Mouse (Mus musculus) frontal cortex, adult 2 months (tissue): ENCODE data around the gene Nkx6-1. TPM values are rescaled to one million over a fixed set of nuclear protein-coding genes. Genes with fewer than 3 reads are reported as not detected.

Source experiments
- DNase-seq, 2 experiments: peaks; one replicate each; pipeline ENCODE4 v3.0.0; 2022; ENCODE audit warnings: low spot score in 1 of 2; ENCODE audit errors: extremely low spot score in 1 of 2
- polyA plus RNA-seq: library from polyadenylated mRNA; depleted of rRNA; stranded (reverse); fragments of >200 nt; gene quantifications from 2 replicates; pipeline ENCODE4 v1.2.3, GENCODE M21; 2012; rRNA removed

Nkx6-1 gene
- 0.06 and 0.18 TPM in 2 replicates for polyA plus RNA-seq

GRCm38 (mm10) chr5:101664945-101665615 lies at the start of gene Nkx6-1:
Nkx6-1 (minus strand) TSS chr5:101664996.
- no peak for DNase-seq

GRCm38 (mm10) chr5:101713064-101713613 lies 48.3 kb upstream of the Nkx6-1 start:
- peak in 1 of 2 experiments; percentile 15 for DNase-seq

- peak in 1 of 2 experiments; percentile 36 for DNase-seq
Observed at GRCm38 (mm10) chr5:101703374-101704260, 38.8 kb upstream of the Nkx6-1 start.

- no peak for DNase-seq
Observed at GRCm38 (mm10) chr5:101702636-101703035, 37.8 kb upstream of the Nkx6-1 start.

GRCm38 (mm10) chr5:101700607-101701006 lies 35.8 kb upstream of the Nkx6-1 start:
- peak in 1 of 2 experiments; percentile 81 for DNase-seq

- peak in 1 of 2 experiments; percentile 31 for DNase-seq
Observed at GRCm38 (mm10) chr5:101688581-101688980, 23.8 kb upstream of the Nkx6-1 start.

GRCm38 (mm10) chr5:101683340-101683739 lies 18.5 kb upstream of the Nkx6-1 start:
- DNase-seq = no peak

GRCm38 (mm10) chr5:101680338-101680737 lies 15.5 kb upstream of the Nkx6-1 start:
- no peak for DNase-seq

GRCm38 (mm10) chr5:101669381-101669780 lies 4.6 kb upstream of the Nkx6-1 start:
- peak in 1 of 2 experiments; percentile 73 for DNase-seq

- no peak for DNase-seq
Observed at GRCm38 (mm10) chr5:101668475-101668874, 3.7 kb upstream of the Nkx6-1 start.

GRCm38 (mm10) chr5:101668028-101668427 lies 3.2 kb upstream of the Nkx6-1 start:
- no peak for DNase-seq

GRCm38 (mm10) chr5:101667263-101667990 lies 2.6 kb upstream of the Nkx6-1 start:
- no peak for DNase-seq

GRCm38 (mm10) chr5:101666713-101667112 lies 1.9 kb upstream of the Nkx6-1 start:
- DNase-seq = no peak

- no peak for DNase-seq
Observed at GRCm38 (mm10) chr5:101666091-101666490, 1.3 kb upstream of the Nkx6-1 start.

GRCm38 (mm10) chr5:101664423-101664921 lies 324 bp downstream of the Nkx6-1 start:
- DNase-seq = no peak

- DNase-seq = no peak
Observed at GRCm38 (mm10) chr5:101663621-101664422, 974 bp downstream of the Nkx6-1 start.

GRCm38 (mm10) chr5:101663176-101663575 lies 1.6 kb downstream of the Nkx6-1 start:
- DNase-seq = no peak

- DNase-seq = no peak
Observed at GRCm38 (mm10) chr5:101662485-101662884, 2.3 kb downstream of the Nkx6-1 start.

GRCm38 (mm10) chr5:101661561-101662211 lies 3.1 kb downstream of the Nkx6-1 start:
- DNase-seq = no peak
